Mouse (Mus musculus): Measurements from ENCODE around the gene Syngr1.
A peak's percentile ranks its signal among the peaks of the same experiment; 100 is the strongest.

GRCm38 (mm10) chr15:80065414-80065813 lies 25.7 kb upstream of the Syngr1 start:
- TF ChIP-seq CTCF (IDR thresholded peaks at IDR 0.05; ENCODE audit: low read depth, low read length) (peak; percentile 33), GATA1 (IDR thresholded peaks at IDR 0.05; ENCODE audit: borderline replicate concordance, low read length) (no peak)

Data from G1E (cell line).